Mouse (Mus musculus) olfactory bulb, adult 2 months (tissue): ENCODE measurements around the gene Rnf5.

Source experiments
- CTCF ChIP-seq: fragments of 200-500 bp; IDR thresholded peaks from 2 replicates; pipeline ENCODE4 v1.5.1; 2012; ENCODE audit warnings: low read depth, mild to moderate bottlenecking, low read length, moderate library complexity; ENCODE audit not compliant: insufficient read depth
- POLR2A ChIP-seq: fragments of 200-500 bp; IDR thresholded peaks from 2 replicates; pipeline ENCODE4 v1.6.1; 2012; ENCODE audit warnings: mild to moderate bottlenecking, low read depth, low read length, moderate library complexity; ENCODE audit not compliant: insufficient read depth

DNA sequence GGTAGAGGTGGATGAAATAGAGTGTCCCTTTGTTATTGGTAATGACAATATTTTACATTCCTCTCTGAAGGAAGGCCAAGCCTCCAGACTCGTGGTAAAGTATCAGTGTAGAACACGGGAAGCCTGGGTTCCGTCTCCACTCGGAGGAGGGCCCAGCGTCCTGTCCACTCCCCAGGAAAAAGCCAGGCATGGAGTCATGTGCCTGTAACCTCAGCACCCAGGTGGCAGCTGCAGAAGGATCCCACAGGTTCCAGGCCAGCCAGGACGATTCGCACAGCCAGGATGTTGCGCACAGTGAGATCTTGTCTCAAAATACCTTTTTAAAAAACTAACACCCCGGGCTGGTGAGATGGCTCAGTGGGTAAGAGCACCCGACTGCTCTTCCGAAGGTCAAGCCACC is 40.1 kb downstream of the Rnf5 start:
- TF ChIP-seq CTCF (no peak), POLR2A (no peak)
